Mouse (Mus musculus) MEL (cell line): ENCODE data around the gene Nsun5.

ENCODE experiments used
- CTCF ChIP-seq, 3 experiments: IDR thresholded peaks in 2 of 3; conservative IDR thresholded peaks in 1 of 3; 2 replicates each; pipeline ENCODE4 v1.5.1; 2011 to 2012; ENCODE audit warnings: low read length in 3 of 3, low read depth in 2 of 3, mild to moderate bottlenecking in 2 of 3, improper control_type of control experiment in 1 of 3, inconsistent platforms in 1 of 3, mixed read lengths in 1 of 3, moderate library complexity in 1 of 3; ENCODE audit not compliant: control insufficient read depth in 1 of 3, insufficient read depth in 1 of 3, poor library complexity in 1 of 3, severe bottlenecking in 1 of 3
- E2F4 ChIP-seq: IDR thresholded peaks from 2 replicates; pipeline ENCODE4 v1.6.1; 2011; ENCODE audit warnings: low read depth, low read length, improper control_type of control experiment, borderline replicate concordance
- ELF1 ChIP-seq: IDR thresholded peaks from 2 replicates; pipeline ENCODE4 v1.6.1; 2014; ENCODE audit warnings: low read depth, mild to moderate bottlenecking, inconsistent platforms, low read length, improper control_type of control experiment, moderate library complexity
- EP300 ChIP-seq, 2 experiments: IDR thresholded peaks; 2 replicates each; pipeline ENCODE4 v1.6.1; 2011; ENCODE audit warnings: improper control_type of control experiment in 2 of 2, low read length in 2 of 2, low read depth in 1 of 2, mild to moderate bottlenecking in 1 of 2
- MAX ChIP-seq: IDR thresholded peaks from 2 replicates; pipeline ENCODE4 v1.6.1; 2011; ENCODE audit warnings: low read length, improper control_type of control experiment
- MYB ChIP-seq: IDR thresholded peaks from 2 replicates; pipeline ENCODE4 v1.6.1; 2011; ENCODE audit warnings: mild to moderate bottlenecking, low read depth, low read length, improper control_type of control experiment
- MYC ChIP-seq: IDR thresholded peaks from 2 replicates; pipeline ENCODE4 v1.6.1; 2011; ENCODE audit warnings: low read depth, mild to moderate bottlenecking, low read length, improper control_type of control experiment, moderate library complexity
- POLR2A ChIP-seq, 2 experiments: IDR thresholded peaks; 2 replicates each; pipeline ENCODE4 v1.6.1; 2011 to 2012; ENCODE audit warnings: low read length in 2 of 2, mild to moderate bottlenecking in 2 of 2, control low read depth in 1 of 2, improper control_type of control experiment in 1 of 2, low read depth in 1 of 2, moderate library complexity in 1 of 2; ENCODE audit not compliant: control insufficient read depth in 1 of 2, insufficient read depth in 1 of 2, poor library complexity in 1 of 2
- SMC3 ChIP-seq: IDR thresholded peaks from 2 replicates; pipeline ENCODE4 v1.6.1; 2011; ENCODE audit warnings: low read depth, low read length, improper control_type of control experiment
- TAL1 ChIP-seq: IDR thresholded peaks from 2 replicates; pipeline ENCODE4 v1.6.1; 2012; ENCODE audit warnings: mild to moderate bottlenecking, inconsistent platforms, low read length, moderate library complexity, mixed read lengths
- USF1 ChIP-seq: IDR thresholded peaks from 2 replicates; pipeline ENCODE4 v1.6.1; 2014; ENCODE audit warnings: low read depth, mild to moderate bottlenecking, inconsistent platforms, low read length, improper control_type of control experiment, moderate library complexity
- ZKSCAN1 ChIP-seq: IDR thresholded peaks from 2 replicates; pipeline ENCODE4 v1.6.1; 2012; ENCODE audit warnings: low read depth, mild to moderate bottlenecking, inconsistent platforms, low read length, improper control_type of control experiment, moderate library complexity
- ZMIZ1 ChIP-seq: IDR thresholded peaks from 2 replicates; pipeline ENCODE4 v1.6.1; 2012; ENCODE audit warnings: low read depth, mild to moderate bottlenecking, inconsistent platforms, low read length, improper control_type of control experiment, moderate library complexity

GRCm38 (mm10) chr5:135331161-135331560 is 38.6 kb upstream of the Nsun5 start:
- TF ChIP-seq POLR2A (IDR thresholded peaks at IDR 0.05; ENCODE audit: control insufficient read depth in 1 of 2, insufficient read depth in 1 of 2, low read depth in 1 of 2, low read length in 2 of 2, poor library complexity in 1 of 2): no peak
- no peak for TF ChIP-seq USF1
- no peak for TF ChIP-seq ZKSCAN1
- no peak for TF ChIP-seq CTCF (IDR thresholded peaks at IDR 0.05 in 2 of 3, conservative IDR thresholded peaks at IDR 0.05 in 1 of 3; ENCODE audit: control insufficient read depth in 1 of 3, insufficient read depth in 1 of 3, low read depth in 2 of 3, low read length in 3 of 3, poor library complexity in 1 of 3, severe bottlenecking in 1 of 3)
- TF ChIP-seq MYB: no peak
- no peak for TF ChIP-seq ZMIZ1
- no peak for TF ChIP-seq EP300 (IDR thresholded peaks at IDR 0.05; ENCODE audit: low read depth in 1 of 2, low read length in 2 of 2)
- no peak for TF ChIP-seq TAL1
- no peak for TF ChIP-seq E2F4
- no peak for TF ChIP-seq MAX
- TF ChIP-seq MYC: no peak
- TF ChIP-seq ELF1: no peak
- no peak for TF ChIP-seq SMC3
